Mouse (Mus musculus): ENCODE data around the gene Acaca.

Gene Acaca

GRCm38 (mm10) chr11:84218951-84219350 lies 89.5 kb downstream of the Acaca start:
- Histone ChIP-seq H3K4me3 (replicated peaks; ENCODE audit: low read length) (no peak overlapping the region), H3K4me1 (replicated peaks; ENCODE audit: low read depth, low read length) (no peaks in the 10 kb centered on the region), H3K27me3 (ENCODE audit: insufficient read depth, low read length) (no peaks in the 10 kb centered on the region), H3K9me3 (ENCODE audit: low read length) (no peaks in the 10 kb centered on the region), H3K36me3 (ENCODE audit: insufficient read depth, low read length) (peaks cover 7% of the 10 kb centered on the region)
- TF ChIP-seq NANOG (IDR thresholded peaks at IDR 0.05; ENCODE audit: borderline replicate concordance, low read length) = no peak
- TF ChIP-seq POU5F1 (IDR thresholded peaks at IDR 0.05; ENCODE audit: borderline replicate concordance, low read length) = no peak
- TF ChIP-seq CTCF (conservative IDR thresholded peaks at IDR 0.05; ENCODE audit: low read length) = no peak

- Histone ChIP-seq H3K27me3 (ENCODE audit: insufficient read depth, low read length) (no peaks in the 10 kb centered on the region), H3K4me1 (replicated peaks; ENCODE audit: low read depth, low read length) (no peaks in the 10 kb centered on the region), H3K36me3 (ENCODE audit: insufficient read depth, low read length) (peaks cover 16% of the 10 kb centered on the region; the same call in 1 of the 2 replicates), H3K4me3 (replicated peaks; ENCODE audit: low read length) (no peak overlapping the region), H3K9me3 (ENCODE audit: low read length) (no peaks in the 10 kb centered on the region)
- TF ChIP-seq CTCF (conservative IDR thresholded peaks at IDR 0.05; ENCODE audit: low read length) = peak; percentile 69
- TF ChIP-seq NANOG (IDR thresholded peaks at IDR 0.05; ENCODE audit: borderline replicate concordance, low read length) = no peak
- no peak for TF ChIP-seq POU5F1 (IDR thresholded peaks at IDR 0.05; ENCODE audit: borderline replicate concordance, low read length)
Measured at GRCm38 (mm10) chr11:84243562-84243961, 114.1 kb downstream of the Acaca start.

- Histone ChIP-seq H3K9me3 (ENCODE audit: low read length) (no peaks in the 10 kb centered on the region), H3K4me1 (replicated peaks; ENCODE audit: low read depth, low read length) (no peaks in the 10 kb centered on the region), H3K4me3 (replicated peaks; ENCODE audit: low read length) (no peak overlapping the region), H3K36me3 (ENCODE audit: insufficient read depth, low read length) (peaks cover 25% of the 10 kb centered on the region), H3K27me3 (ENCODE audit: insufficient read depth, low read length) (no peaks in the 10 kb centered on the region)
- TF ChIP-seq POU5F1 (IDR thresholded peaks at IDR 0.05; ENCODE audit: borderline replicate concordance, low read length) (no peak), CTCF (conservative IDR thresholded peaks at IDR 0.05; ENCODE audit: low read length) (no peak), NANOG (IDR thresholded peaks at IDR 0.05; ENCODE audit: borderline replicate concordance, low read length) (no peak)
Measured at GRCm38 (mm10) chr11:84247370-84247769, 117.9 kb downstream of the Acaca start.

GRCm38 (mm10) chr11:84251170-84251569 lies 121.7 kb downstream of the Acaca start:
- no peak overlapping the region for H3K4me3 ChIP-seq (replicated peaks; ENCODE audit: low read length)
- TF ChIP-seq NANOG (IDR thresholded peaks at IDR 0.05; ENCODE audit: borderline replicate concordance, low read length) (no peak), CTCF (conservative IDR thresholded peaks at IDR 0.05; ENCODE audit: low read length) (no peak), POU5F1 (IDR thresholded peaks at IDR 0.05; ENCODE audit: borderline replicate concordance, low read length) (no peak)
- H3K4me1 ChIP-seq (replicated peaks; ENCODE audit: low read depth, low read length) = no peaks in the 10 kb centered on the region
- H3K36me3 ChIP-seq (ENCODE audit: insufficient read depth, low read length) = peaks cover 38% of the 10 kb centered on the region
- no peaks in the 10 kb centered on the region for H3K9me3 ChIP-seq (ENCODE audit: low read length)
- H3K27me3 ChIP-seq (ENCODE audit: insufficient read depth, low read length) = no peaks in the 10 kb centered on the region

GRCm38 (mm10) chr11:84252425-84252824 lies 123.0 kb downstream of the Acaca start:
- H3K4me1 ChIP-seq (replicated peaks; ENCODE audit: low read depth, low read length) = no peaks in the 10 kb centered on the region
- no peak overlapping the region for H3K4me3 ChIP-seq (replicated peaks; ENCODE audit: low read length)
- no peaks in the 10 kb centered on the region for H3K27me3 ChIP-seq (ENCODE audit: insufficient read depth, low read length)
- peaks cover 43% of the 10 kb centered on the region for H3K36me3 ChIP-seq (ENCODE audit: insufficient read depth, low read length)
- no peaks in the 10 kb centered on the region for H3K9me3 ChIP-seq (ENCODE audit: low read length)
- TF ChIP-seq CTCF (conservative IDR thresholded peaks at IDR 0.05; ENCODE audit: low read length) (no peak), NANOG (IDR thresholded peaks at IDR 0.05; ENCODE audit: borderline replicate concordance, low read length) (no peak), POU5F1 (IDR thresholded peaks at IDR 0.05; ENCODE audit: borderline replicate concordance, low read length) (no peak)

- TF ChIP-seq POU5F1 (IDR thresholded peaks at IDR 0.05; ENCODE audit: borderline replicate concordance, low read length) (no peak), CTCF (conservative IDR thresholded peaks at IDR 0.05; ENCODE audit: low read length) (no peak), NANOG (IDR thresholded peaks at IDR 0.05; ENCODE audit: borderline replicate concordance, low read length) (no peak)
- Histone ChIP-seq H3K36me3 (ENCODE audit: insufficient read depth, low read length) (peaks cover 53% of the 10 kb centered on the region), H3K4me1 (replicated peaks; ENCODE audit: low read depth, low read length) (no peaks in the 10 kb centered on the region), H3K9me3 (ENCODE audit: low read length) (no peaks in the 10 kb centered on the region), H3K4me3 (replicated peaks; ENCODE audit: low read length) (no peak overlapping the region), H3K27me3 (ENCODE audit: insufficient read depth, low read length) (no peaks in the 10 kb centered on the region)
Measured at GRCm38 (mm10) chr11:84255879-84256278, 126.4 kb downstream of the Acaca start.

- H3K36me3 ChIP-seq (ENCODE audit: insufficient read depth, low read length) = peaks cover 53% of the 10 kb centered on the region
- H3K4me1 ChIP-seq (replicated peaks; ENCODE audit: low read depth, low read length) = no peaks in the 10 kb centered on the region
- no peak for TF ChIP-seq CTCF (conservative IDR thresholded peaks at IDR 0.05; ENCODE audit: low read length)
- no peak for TF ChIP-seq POU5F1 (IDR thresholded peaks at IDR 0.05; ENCODE audit: borderline replicate concordance, low read length)
- no peaks in the 10 kb centered on the region for H3K27me3 ChIP-seq (ENCODE audit: insufficient read depth, low read length)
- H3K4me3 ChIP-seq (replicated peaks; ENCODE audit: low read length) = no peak overlapping the region
- no peaks in the 10 kb centered on the region for H3K9me3 ChIP-seq (ENCODE audit: low read length)
Measured at GRCm38 (mm10) chr11:84258053-84258710, 128.7 kb downstream of the Acaca start.

- H3K4me3 ChIP-seq (replicated peaks; ENCODE audit: low read length) = no peak overlapping the region
- peaks cover 6% of the 10 kb centered on the region for H3K4me1 ChIP-seq (replicated peaks; ENCODE audit: low read depth, low read length)
- no peaks in the 10 kb centered on the region for H3K9me3 ChIP-seq (ENCODE audit: low read length)
- peaks cover 72% of the 10 kb centered on the region for H3K36me3 ChIP-seq (ENCODE audit: insufficient read depth, low read length)
- no peaks in the 10 kb centered on the region for H3K27me3 ChIP-seq (ENCODE audit: insufficient read depth, low read length)
- TF ChIP-seq POU5F1 (IDR thresholded peaks at IDR 0.05; ENCODE audit: borderline replicate concordance, low read length) = no peak
- TF ChIP-seq CTCF (conservative IDR thresholded peaks at IDR 0.05; ENCODE audit: low read length) = peak; percentile 56
Measured at GRCm38 (mm10) chr11:84264490-84264889, 135.0 kb downstream of the Acaca start.

GRCm38 (mm10) chr11:84268068-84268467 lies 138.6 kb downstream of the Acaca start:
- Histone ChIP-seq H3K4me3 (replicated peaks; ENCODE audit: low read length) (no peak overlapping the region), H3K36me3 (ENCODE audit: insufficient read depth, low read length) (peaks cover 61% of the 10 kb centered on the region), H3K27me3 (ENCODE audit: insufficient read depth, low read length) (no peaks in the 10 kb centered on the region), H3K4me1 (replicated peaks; ENCODE audit: low read depth, low read length) (peaks cover 42% of the 10 kb centered on the region), H3K9me3 (ENCODE audit: low read length) (no peaks in the 10 kb centered on the region)
- TF ChIP-seq NANOG (IDR thresholded peaks at IDR 0.05; ENCODE audit: borderline replicate concordance, low read length) = no peak
- peak; percentile 76 for TF ChIP-seq CTCF (conservative IDR thresholded peaks at IDR 0.05; ENCODE audit: low read length)
- no peak for TF ChIP-seq POU5F1 (IDR thresholded peaks at IDR 0.05; ENCODE audit: borderline replicate concordance, low read length)

Measured in E14TG2a.4 (cell line).